Mouse (Mus musculus): ENCODE measurements around the gene Irs2. TPM values are rescaled to one million over a fixed set of nuclear protein-coding genes. Genes with fewer than 3 reads are reported as not detected.
A peak's percentile ranks its signal among the peaks of the same experiment; 100 is the strongest.

Irs2 gene
- polyA plus RNA-seq, 1 experiment from 2014 or later: 8.3 TPM

- ATAC-seq (ENCODE audit: insufficient number of reproducible peaks, low FRiP score, low TSS enrichment, low read depth) (no peak), DNase-seq (ENCODE audit: low spot score) (peak; percentile 76)
- Histone ChIP-seq H3K27me3 (ENCODE audit: control insufficient read depth, insufficient read depth, low read length) (no peaks in the 10 kb centered on the region), H3K9me3 (ENCODE audit: control insufficient read depth, low read length) (no peaks in the 10 kb centered on the region), H3K4me3 (ENCODE audit: low read depth, low read length) (peak overlapping the region; percentile 70), H3K4me1 (ENCODE audit: control insufficient read depth, insufficient read depth, low read length) (peaks cover 41% of the 10 kb centered on the region), H3K9ac (ENCODE audit: low read length) (peak overlapping the region; percentile 87), H3K27ac (replicated peaks; ENCODE audit: low read depth, low read length) (peak overlapping the region; percentile 88), H3K4me2 (ENCODE audit: low read depth, severe bottlenecking) (peak overlapping the region; percentile 85), H3K36me3 (ENCODE audit: control insufficient read depth, insufficient read depth, low read length) (peaks cover 4% of the 10 kb centered on the region; the same call in 1 of the 2 replicates)
- under 1% methylated on average over 88 of the region's 88 CpGs for WGBS
These were observed 478 bp downstream of the Irs2 start for GRCm38 (mm10) chr8:11007581-11008378.

DNA sequence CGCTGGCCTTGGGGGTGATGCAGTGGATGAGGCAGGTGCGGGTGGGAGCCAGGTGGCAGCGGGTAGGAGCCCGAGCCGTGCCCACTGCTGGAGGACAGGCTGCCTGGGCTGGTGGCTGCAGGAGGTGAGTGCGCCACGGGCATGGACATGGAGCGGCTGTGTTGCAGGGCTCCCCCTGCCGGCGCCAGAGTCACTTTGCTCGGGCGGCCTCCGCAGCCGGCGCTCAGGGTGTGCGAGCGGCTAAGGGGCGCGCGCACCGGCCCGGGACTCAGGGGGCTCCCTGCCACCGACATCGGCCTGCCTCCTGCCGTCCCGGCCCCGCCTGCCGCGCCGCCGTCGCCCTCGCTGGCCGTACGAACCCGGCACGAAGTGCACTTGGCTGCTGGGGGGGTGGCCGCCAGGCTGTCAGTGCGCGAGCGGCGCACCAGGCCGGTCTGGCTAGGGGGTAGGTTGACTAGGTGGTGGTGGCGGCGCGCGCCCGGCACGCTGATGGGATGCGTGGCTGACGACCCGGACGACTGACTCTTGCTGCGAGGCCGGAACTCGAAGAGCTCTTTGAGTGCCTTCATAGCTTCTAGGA, 1.2 kb downstream of the Irs2 start:
- ATAC-seq (ENCODE audit: insufficient number of reproducible peaks, low FRiP score, low TSS enrichment, low read depth): peak; percentile 48
- peak; percentile 94 for DNase-seq (ENCODE audit: low spot score)
- Histone ChIP-seq H3K4me3 (ENCODE audit: low read depth, low read length) (peak overlapping the region; percentile 70), H3K9ac (ENCODE audit: low read length) (peak overlapping the region; percentile 87), H3K27me3 (ENCODE audit: control insufficient read depth, insufficient read depth, low read length) (no peaks in the 10 kb centered on the region), H3K9me3 (ENCODE audit: control insufficient read depth, low read length) (no peaks in the 10 kb centered on the region), H3K27ac (replicated peaks; ENCODE audit: low read depth, low read length) (no peak overlapping the region), H3K4me2 (ENCODE audit: low read depth, severe bottlenecking) (peak overlapping the region; percentile 85), H3K36me3 (ENCODE audit: control insufficient read depth, insufficient read depth, low read length) (peaks cover 4% of the 10 kb centered on the region; the same call in 1 of the 2 replicates), H3K4me1 (ENCODE audit: control insufficient read depth, insufficient read depth, low read length) (peaks cover 48% of the 10 kb centered on the region)
- WGBS: under 1% methylated on average over 52 of the region's 56 CpGs

- WGBS: 91% methylated on average over 9 of the region's 9 CpGs
- no peak overlapping the region for H3K27ac ChIP-seq (replicated peaks; ENCODE audit: low read depth, low read length)
- ATAC-seq (ENCODE audit: insufficient number of reproducible peaks, low FRiP score, low TSS enrichment, low read depth) (no peak), DNase-seq (ENCODE audit: low spot score) (no peak)
- H3K27me3 ChIP-seq (ENCODE audit: control insufficient read depth, insufficient read depth, low read length): no peaks in the 10 kb centered on the region
- peak overlapping the region; percentile 70 for H3K4me3 ChIP-seq (ENCODE audit: low read depth, low read length)
- H3K9ac ChIP-seq (ENCODE audit: low read length): peak overlapping the region; percentile 87; the same call in 1 of the 2 replicates
- peak overlapping the region; percentile 85 for H3K4me2 ChIP-seq (ENCODE audit: low read depth, severe bottlenecking)
- peaks cover 55% of the 10 kb centered on the region for H3K4me1 ChIP-seq (ENCODE audit: control insufficient read depth, insufficient read depth, low read length)
- H3K9me3 ChIP-seq (ENCODE audit: control insufficient read depth, low read length): no peaks in the 10 kb centered on the region
- peaks cover 4% of the 10 kb centered on the region; the same call in 1 of the 2 replicates for H3K36me3 ChIP-seq (ENCODE audit: control insufficient read depth, insufficient read depth, low read length)
These were observed 2.0 kb downstream of the Irs2 start for GRCm38 (mm10) chr8:11006276-11006630.

DNA sequence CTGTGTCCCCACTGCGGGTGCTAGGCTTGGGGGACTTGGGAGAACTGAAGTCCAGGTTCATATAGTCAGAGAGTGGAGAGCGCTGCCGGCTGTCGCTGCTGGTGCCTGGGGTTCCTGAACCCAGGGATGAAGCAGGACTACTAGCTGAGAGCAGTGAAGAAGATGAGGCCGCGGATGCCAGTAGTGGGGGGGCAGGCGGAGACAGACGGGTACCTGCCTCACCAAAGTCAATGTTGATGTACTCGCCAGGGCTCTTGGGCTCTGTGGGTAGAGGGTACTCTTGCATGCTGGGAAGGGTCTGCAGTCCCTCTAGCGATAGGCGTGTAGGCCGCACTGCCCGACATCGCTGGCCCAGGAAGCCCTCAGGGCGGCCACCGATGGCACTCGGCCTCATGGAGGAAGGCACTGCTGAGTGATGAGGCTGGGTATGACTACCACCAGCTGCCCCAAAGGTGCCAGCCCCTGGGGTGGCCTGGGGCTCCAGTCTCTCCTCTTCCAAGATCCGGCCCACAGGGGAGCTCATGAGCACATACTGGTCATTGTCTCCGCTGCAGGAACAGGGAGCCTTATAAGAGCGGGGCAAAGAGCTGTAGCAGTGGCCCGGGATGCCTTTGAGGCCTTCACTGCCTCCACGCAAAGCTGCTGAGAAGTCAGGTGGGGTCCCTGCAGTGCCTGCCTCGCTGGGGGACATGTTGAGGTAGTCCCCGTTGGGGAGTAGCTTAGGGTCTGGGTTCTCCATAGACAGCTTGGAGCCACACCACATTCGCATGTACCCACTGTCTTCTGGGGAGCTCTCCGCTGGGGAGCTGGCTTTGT, 2.6 kb downstream of the Irs2 start:
- Histone ChIP-seq H3K9ac (ENCODE audit: low read length) (peak overlapping the region; percentile 23; the same call in 1 of the 2 replicates), H3K9me3 (ENCODE audit: control insufficient read depth, low read length) (no peaks in the 10 kb centered on the region), H3K4me2 (ENCODE audit: low read depth, severe bottlenecking) (peak overlapping the region; percentile 85), H3K27ac (replicated peaks; ENCODE audit: low read depth, low read length) (no peak overlapping the region), H3K4me3 (ENCODE audit: low read depth, low read length) (peak overlapping the region; percentile 70), H3K4me1 (ENCODE audit: control insufficient read depth, insufficient read depth, low read length) (peaks cover 55% of the 10 kb centered on the region), H3K36me3 (ENCODE audit: control insufficient read depth, insufficient read depth, low read length) (peaks cover 4% of the 10 kb centered on the region; the same call in 1 of the 2 replicates), H3K27me3 (ENCODE audit: control insufficient read depth, insufficient read depth, low read length) (no peaks in the 10 kb centered on the region)
- ATAC-seq (ENCODE audit: insufficient number of reproducible peaks, low FRiP score, low TSS enrichment, low read depth) (no peak), DNase-seq (ENCODE audit: low spot score) (no peak)
- 91% methylated on average over 26 of the region's 26 CpGs for WGBS

DNA sequence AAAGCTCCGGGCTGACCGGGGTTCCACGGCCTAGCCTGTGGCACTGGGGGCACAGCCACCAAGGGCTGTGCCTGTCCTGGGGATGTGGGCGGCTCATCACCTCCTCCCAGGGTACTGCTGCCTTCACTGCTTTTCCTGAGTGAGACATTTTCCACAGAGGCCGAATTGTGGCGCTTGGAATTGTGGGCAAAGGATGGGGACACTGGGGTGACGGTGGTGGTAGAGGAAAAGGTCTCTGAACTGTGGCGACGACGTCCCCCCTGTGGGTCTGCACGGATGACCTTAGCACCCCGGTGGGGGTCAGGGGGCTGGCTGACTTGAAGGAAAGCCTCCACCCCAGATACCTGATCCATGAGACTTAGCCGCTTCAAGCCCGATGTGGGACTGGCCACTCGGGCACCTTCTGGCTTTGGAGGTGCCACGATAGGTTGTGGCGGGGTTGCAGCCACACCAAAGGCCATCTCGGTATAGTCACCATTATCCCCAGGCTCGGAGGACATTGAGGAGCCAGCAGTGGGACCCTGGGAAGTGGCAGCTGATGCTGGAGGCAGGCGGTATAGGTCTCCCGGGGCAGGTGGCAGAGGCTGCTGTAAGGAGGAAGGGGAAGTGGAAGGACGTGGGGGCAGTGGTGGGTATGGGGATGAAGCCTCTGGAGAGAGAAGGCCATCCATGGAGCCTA, 3.3 kb downstream of the Irs2 start:
- Histone ChIP-seq H3K4me3 (ENCODE audit: low read depth, low read length) (peak overlapping the region; percentile 70), H3K4me1 (ENCODE audit: control insufficient read depth, insufficient read depth, low read length) (peaks cover 63% of the 10 kb centered on the region), H3K27ac (replicated peaks; ENCODE audit: low read depth, low read length) (no peak overlapping the region), H3K36me3 (ENCODE audit: control insufficient read depth, insufficient read depth, low read length) (peaks cover 4% of the 10 kb centered on the region; the same call in 1 of the 2 replicates), H3K4me2 (ENCODE audit: low read depth, severe bottlenecking) (peak overlapping the region; percentile 85), H3K9ac (ENCODE audit: low read length) (peak overlapping the region; percentile 23; the same call in 1 of the 2 replicates), H3K9me3 (ENCODE audit: control insufficient read depth, low read length) (no peaks in the 10 kb centered on the region), H3K27me3 (ENCODE audit: control insufficient read depth, insufficient read depth, low read length) (no peaks in the 10 kb centered on the region)
- DNase-seq (ENCODE audit: low spot score) (no peak), ATAC-seq (ENCODE audit: insufficient number of reproducible peaks, low FRiP score, low TSS enrichment, low read depth) (no peak)
- WGBS: 88% methylated on average over 22 of the region's 22 CpGs

GRCm38 (mm10) chr8:11003917-11004470, 4.3 kb downstream of the Irs2 start:
- no peak overlapping the region for H3K27ac ChIP-seq (replicated peaks; ENCODE audit: low read depth, low read length)
- H3K9ac ChIP-seq (ENCODE audit: low read length): peak overlapping the region; percentile 53; the same call in 1 of the 2 replicates
- peaks cover 4% of the 10 kb centered on the region; the same call in 1 of the 2 replicates for H3K36me3 ChIP-seq (ENCODE audit: control insufficient read depth, insufficient read depth, low read length)
- ATAC-seq (ENCODE audit: insufficient number of reproducible peaks, low FRiP score, low TSS enrichment, low read depth): no peak
- peaks cover 66% of the 10 kb centered on the region for H3K4me1 ChIP-seq (ENCODE audit: control insufficient read depth, insufficient read depth, low read length)
- peak overlapping the region; percentile 41 for H3K4me3 ChIP-seq (ENCODE audit: low read depth, low read length)
- DNase-seq (ENCODE audit: low spot score): no peak
- WGBS: 62% methylated on average over 7 of the region's 7 CpGs
- no peaks in the 10 kb centered on the region for H3K27me3 ChIP-seq (ENCODE audit: control insufficient read depth, insufficient read depth, low read length)
- H3K9me3 ChIP-seq (ENCODE audit: control insufficient read depth, low read length): no peaks in the 10 kb centered on the region
- H3K4me2 ChIP-seq (ENCODE audit: low read depth, severe bottlenecking): peak overlapping the region; percentile 85

- peaks cover 66% of the 10 kb centered on the region for H3K4me1 ChIP-seq (ENCODE audit: control insufficient read depth, insufficient read depth, low read length)
- peaks cover 4% of the 10 kb centered on the region; the same call in 1 of the 2 replicates for H3K36me3 ChIP-seq (ENCODE audit: control insufficient read depth, insufficient read depth, low read length)
- no peaks in the 10 kb centered on the region for H3K27me3 ChIP-seq (ENCODE audit: control insufficient read depth, insufficient read depth, low read length)
- peak overlapping the region; percentile 41 for H3K4me3 ChIP-seq (ENCODE audit: low read depth, low read length)
- 76% methylated on average over 6 of the region's 6 CpGs for WGBS
- DNase-seq (ENCODE audit: low spot score) (no peak), ATAC-seq (ENCODE audit: insufficient number of reproducible peaks, low FRiP score, low TSS enrichment, low read depth) (no peak)
- H3K9ac ChIP-seq (ENCODE audit: low read length): peak overlapping the region; percentile 41; the same call in 1 of the 2 replicates
- H3K9me3 ChIP-seq (ENCODE audit: control insufficient read depth, low read length): no peaks in the 10 kb centered on the region
- H3K27ac ChIP-seq (replicated peaks; ENCODE audit: low read depth, low read length): no peak overlapping the region
- H3K4me2 ChIP-seq (ENCODE audit: low read depth, severe bottlenecking): peak overlapping the region; percentile 85
These were observed 5.0 kb downstream of the Irs2 start for GRCm38 (mm10) chr8:11003253-11003652.
